Mouse (Mus musculus) right cerebral cortex, postnatal 10 days (tissue): ENCODE results near the gene Lsp1.

ENCODE experiments used
- DNase-seq, 2 experiments: peaks; one replicate each; pipeline ENCODE4 v3.0.0; 2021; ENCODE audit warnings: low spot score in 2 of 2

The Lsp1 gene

DNA sequence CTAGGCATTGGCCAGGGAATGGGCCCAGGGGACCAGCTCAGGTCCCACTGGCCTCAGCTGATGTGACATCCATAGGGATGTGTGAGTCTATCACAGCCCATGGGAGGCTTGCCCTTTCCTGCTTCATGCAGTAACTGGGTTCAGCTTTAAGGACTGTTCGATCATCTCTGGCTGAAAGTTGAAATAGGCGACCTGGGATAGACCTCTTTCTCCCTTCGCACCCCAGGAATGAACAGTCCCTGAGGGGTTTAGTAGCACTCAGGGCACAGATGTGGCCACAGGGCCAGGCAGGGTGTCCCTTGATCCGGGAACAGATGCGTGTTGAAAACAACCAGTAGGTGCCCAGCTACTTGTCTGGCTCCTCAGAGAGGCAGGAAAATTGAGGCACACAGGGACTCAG, 15.7 kb downstream of the Lsp1 start:
- no peak for DNase-seq

DNA sequence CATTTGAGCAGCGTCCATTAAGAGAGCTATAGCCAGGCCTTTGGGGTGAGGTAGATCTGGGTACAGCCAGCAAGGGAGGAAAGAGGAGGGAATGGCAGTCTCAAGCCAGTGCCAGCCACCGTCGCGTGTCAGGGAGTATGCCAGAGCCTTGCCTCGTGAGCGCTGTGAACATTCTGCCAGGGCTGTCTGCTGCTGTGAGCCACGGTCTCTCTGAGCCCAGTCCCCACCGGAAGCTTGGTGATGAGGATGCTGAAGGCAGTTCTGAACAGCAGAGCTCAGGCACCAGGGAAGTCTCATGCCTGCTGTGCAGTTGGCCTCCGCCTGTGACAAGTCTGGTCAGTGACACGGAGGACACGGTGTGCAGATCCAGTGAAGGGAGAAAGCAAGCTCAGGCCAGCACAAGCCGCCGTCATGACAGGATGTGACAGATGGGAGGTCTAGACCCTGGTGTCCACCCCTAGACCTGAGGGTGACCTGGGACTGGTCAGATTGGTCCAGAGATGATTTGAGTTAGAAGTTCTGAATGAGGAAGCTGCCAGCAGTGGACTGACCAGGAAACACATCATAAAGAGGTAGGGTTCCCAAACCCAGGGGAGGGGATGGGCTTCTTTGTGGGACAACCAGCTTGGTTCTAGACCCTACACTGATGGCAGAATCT, 16.3 kb downstream of the Lsp1 start:
- peak; percentile 63 to 66 for DNase-seq

DNA sequence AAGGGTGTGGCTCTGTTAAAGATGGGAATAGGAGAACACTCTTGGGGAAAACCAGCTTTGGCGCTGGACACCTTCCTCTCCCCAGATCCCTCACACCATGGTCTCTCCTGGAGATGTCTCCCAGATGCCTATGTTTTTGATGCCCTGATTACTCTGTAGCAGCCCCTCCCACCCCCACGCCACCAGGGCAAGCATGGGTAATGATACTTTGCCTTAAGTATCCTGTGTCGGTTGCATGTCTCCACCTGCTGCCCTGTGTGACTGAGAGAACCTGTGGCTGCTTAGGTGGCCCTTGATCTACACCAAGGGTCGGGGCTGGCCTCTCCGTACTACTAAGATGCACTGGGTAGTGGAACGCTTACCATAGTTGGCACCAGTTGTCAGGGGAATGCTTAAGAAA, 17.4 kb downstream of the Lsp1 start:
- no peak for DNase-seq

DNA sequence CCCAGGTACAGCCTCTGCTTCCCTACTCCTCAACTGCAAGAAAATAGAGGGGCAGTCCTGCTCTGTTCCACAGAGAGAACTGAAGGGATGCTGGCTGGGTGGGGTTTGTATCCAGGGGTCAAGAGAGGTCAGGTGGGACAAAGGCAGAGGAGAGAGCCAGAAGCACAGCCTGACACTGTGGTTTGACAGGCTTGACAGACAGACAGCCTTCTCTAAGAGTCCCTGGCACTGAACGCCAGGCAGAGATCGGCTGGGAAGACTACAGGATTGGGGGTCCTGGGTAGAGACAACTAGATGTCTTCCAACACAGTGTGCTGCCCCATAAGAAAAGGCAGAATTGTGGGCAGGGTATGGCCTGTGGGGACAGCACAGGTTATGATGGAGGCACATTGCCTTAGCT, 18.0 kb downstream of the Lsp1 start:
- no peak for DNase-seq

DNA sequence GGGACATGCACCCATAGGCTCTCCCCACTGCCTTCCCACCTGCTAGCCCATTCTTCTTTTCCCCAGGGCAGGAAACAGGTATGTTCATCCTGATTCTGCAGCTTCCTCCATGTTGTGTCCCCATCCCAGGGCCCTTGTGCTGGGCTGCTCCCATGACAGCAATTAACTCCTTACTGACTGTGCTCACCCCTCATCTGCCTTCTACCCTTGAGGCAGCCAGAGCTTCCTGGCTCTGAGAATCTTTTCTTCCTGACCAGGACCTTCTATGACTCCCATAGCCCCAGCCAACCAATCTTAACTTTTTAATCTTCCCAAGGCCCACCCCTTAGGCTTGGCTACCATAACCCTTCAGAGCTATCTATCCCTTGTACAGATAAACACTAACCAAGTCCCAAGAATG, 18.7 kb downstream of the Lsp1 start:
- no peak for DNase-seq

DNA sequence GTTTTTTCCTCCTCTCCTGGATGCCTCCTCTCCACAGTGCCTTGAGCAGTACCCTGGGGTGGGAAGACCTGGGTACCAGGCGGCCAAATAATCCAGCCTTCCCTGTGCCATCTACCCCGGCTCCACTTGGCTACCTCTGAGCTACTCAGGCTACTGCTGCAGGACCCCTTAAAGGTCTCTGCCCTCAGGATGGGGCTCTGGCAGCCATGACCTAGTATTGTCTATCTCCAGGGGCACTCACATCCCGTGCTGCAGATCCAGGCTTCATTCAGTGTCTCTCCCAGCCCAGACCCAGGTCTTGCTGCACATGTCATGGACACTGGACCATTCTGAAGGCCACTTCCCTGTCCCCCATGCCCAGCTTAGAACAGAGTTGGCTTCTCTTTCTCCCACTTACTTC, 19.3 kb downstream of the Lsp1 start:
- no peak for DNase-seq

DNA sequence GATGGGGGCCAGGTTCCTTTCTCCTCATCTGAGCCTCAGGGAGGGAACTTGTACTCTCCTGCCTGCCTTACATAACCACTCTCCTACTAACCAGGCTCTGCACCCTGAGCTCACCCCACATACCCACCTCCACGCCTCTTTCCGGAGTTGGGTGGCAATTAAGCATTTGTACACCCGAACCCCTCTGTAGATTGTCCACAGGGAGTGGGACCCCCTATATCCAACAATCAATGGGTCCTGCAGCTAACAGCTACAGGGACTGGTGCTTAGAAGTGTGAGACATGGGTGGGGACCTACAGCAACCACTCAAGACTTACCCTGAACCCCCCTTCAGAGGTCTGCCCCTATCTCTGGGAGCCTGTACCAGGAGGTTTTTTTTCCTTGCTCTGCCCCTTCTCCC, 20.1 kb downstream of the Lsp1 start:
- DNase-seq, result no peak

DNA sequence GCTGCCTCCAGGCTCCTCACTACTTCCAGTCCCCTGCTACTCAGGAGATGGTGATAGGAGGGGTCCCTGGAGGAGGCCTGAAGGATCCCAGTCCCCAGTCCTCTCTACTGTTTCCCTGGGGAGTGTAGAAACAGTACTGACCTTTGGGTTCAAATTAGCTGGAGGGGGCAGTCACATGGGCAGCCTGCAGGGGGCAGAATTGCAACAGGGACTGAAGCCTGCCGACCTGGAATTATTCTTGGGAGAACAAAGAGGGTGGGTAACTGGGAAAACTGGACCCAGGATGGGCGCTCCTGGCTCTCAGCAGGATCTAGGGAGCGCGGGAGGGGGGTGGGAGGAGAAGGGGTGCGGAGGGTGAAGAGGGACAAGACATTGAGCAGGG, 20.6 kb downstream of the Lsp1 start:
- DNase-seq, result no peak

DNA sequence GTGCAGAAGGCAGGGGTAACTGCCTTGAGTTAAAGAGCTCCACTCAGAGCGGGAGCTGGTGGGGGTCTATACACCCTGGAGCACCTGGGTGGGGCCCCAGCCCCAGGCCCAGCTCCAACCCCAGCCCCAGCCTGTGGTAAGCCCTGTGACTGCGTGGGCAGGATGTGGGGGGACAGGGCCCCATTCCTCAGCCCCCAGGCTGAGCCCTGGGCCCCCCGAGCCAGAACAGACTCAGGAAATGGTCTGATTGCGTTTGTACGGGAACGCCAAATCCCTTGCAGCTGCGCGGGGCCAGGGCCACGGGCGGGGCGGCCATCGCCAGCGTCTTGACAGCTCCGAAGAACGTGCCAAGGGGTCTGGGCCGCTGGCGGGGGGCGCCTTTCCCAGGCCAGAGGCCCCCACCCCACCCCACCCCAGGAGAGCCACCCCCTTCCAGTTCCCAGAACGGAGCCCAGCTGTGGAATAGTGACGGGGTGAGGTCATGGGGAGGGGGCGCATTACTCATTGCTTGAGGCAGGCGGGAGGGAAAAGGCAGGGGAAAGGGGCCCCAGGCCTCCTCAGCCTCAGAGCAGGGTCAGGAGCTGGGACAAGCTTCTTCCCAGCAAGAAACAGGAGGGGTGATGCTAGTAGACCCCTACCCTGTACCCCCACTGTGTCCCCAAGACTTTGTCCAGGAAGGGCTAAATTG, 21.1 kb downstream of the Lsp1 start:
- no peak for DNase-seq

DNA sequence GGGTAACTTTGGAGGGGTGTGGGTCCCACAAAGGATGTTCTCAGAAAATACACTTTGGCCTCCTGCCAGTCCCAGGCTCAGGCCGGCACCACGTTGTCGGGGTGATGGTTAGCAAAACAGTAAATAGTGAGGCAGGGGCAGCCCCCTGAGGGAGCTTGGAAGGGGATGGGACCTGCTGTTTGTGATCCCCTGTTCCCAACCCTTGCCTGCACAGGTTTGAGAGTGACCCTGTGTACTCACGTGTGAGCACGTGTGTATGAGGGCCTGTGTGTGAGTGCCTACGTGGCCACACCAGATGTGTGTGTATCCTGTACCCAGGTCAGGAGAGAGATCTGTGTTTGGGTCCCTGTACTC, 21.6 kb downstream of the Lsp1 start:
- DNase-seq, result no peak

DNA sequence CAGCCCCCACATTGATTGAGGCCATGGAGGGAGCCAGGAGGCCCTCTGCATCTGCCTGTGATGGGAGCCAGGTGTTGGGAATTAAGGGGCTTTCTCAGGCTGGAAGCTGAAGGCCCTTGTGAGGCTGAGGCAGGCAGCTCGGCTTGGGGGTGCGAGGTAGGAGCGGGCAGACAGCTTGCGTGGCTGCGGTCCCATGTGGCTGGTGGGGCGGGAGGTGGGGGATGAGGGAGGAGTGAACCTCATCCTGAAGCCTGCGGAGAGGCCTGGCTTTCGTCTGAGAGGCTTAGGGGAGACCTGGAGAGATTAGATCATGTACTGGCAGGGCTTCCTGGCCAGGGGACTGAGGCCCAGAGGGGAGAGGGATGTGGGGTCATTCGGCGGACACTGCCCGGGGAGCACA, 22.5 kb downstream of the Lsp1 start:
- no peak for DNase-seq

DNA sequence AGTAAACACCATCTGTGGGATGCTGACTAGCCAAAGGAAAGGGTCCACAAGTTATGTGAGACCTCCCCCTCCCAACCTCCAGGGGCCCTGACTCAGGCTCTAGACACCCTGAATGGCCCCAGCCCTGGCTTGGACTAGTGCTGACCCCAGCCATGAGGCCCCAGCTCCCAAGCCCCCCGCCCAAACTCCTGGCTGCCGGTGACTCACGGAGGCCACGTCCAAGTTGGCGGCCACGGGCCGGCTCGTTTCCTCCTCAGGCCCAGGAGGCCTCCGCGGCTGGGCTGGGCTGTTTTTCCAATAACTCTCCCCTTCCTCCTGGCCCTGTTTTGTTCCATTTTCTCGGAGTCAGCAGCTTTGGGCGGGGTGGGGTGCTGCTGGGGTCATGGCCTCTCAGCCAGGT, 24.2 kb downstream of the Lsp1 start:
- DNase-seq, result no peak

DNA sequence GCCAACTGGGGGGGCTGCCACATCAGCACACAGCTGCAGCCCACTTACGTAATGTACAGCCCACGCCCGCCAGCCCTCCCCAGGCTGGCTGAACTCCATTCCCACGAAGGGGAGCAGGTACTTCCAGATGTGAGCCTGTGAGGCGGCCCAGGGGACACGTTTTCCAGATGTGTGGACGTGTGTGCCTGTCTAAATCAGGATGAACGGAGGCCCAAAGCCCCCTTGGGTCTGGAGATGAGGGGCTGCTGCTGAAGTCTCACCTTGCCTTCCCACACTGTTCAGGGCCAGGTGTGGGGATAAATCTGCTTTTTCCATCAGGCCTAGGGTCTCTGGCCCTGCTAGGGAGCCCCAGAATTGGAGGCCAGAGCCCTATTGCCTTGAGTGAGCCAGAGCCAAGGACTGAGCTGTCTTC, 26.1 kb downstream of the Lsp1 start:
- no peak for DNase-seq

DNA sequence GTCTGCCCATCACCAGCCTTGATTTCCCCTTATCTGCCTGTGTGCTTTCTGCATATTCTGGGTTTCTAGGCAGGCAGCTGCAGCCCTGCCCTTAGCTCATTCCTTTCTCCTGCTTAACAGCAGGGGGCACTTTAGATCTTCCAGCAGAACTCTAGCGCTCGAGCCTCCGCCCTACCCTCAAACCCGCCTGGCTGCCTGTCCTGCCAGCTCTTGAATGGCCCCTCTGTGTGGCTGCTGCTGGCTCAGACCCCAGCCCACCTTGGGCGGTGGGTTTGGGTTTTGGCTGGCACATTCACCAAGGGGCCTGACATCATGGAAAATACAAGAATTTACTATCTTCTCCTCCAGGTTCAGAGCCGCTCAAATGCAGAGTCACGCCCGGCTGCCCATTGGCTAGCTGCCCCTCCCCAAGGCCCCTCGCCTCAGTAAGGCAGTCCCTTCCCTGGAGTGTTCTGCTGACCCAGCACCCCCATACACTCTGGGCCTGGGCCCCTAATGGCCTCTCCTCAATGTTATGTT, 26.8 kb downstream of the Lsp1 start:
- peak; percentile 65 to 71 for DNase-seq

DNA sequence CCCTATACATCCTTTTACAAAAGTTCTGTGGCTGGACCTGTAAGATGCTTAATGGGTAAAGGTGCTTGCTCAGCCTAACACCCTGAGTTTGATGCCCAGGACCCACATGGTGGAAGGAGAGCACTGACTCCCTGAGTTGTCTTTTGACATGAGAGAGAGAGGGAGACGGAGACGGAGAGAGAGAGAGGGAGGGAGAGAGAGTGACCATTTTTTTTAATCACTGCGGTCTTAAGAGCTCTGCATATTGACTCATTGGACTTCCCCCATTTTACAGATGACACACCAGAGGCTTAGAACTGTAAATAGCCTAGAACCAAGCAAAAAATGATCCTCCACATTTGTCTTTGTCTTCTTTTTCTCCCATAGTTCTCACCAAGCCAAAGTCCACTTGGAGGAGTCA, 27.4 kb downstream of the Lsp1 start:
- no peak for DNase-seq

DNA sequence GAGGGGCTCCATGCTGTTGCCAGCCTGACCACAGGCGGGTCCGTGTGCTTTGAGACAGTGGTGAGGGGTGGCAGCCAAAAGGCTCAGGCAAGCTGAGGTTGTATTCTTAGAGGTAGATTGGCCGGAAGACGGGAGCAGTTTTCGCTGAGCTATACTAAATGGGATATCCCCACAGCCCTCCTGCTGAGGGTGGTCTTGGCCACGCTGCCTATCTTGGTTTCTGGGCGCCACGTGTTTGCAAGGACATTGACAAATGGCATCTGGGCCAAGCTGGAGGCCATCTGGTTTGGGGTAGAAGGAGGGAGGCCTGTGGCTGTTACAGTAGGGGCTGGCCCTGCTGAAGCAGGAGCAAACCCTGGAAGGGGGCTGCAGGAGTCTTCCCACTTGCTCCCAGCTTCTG, 32.9 kb downstream of the Lsp1 start:
- no peak for DNase-seq

DNA sequence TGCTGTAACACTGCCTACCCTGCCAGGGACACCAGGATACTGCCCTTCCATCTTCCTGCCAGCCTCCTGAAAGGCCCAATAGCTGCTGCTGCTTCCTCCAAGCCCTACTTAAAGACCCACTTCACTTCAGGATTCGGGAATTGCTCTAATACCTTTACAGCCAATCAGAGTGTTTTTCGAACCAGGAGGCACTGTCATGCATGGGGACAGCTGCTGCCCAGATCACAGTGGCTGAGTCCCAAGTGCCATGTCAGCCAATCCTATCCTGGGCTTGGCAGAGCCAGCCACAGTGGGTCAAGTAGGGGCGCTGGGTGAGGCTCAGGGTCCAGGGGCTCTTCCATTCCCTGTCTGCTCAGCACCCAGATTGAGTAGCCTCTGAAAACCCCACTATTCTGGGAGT, 35.5 kb downstream of the Lsp1 start:
- no peak for DNase-seq

DNA sequence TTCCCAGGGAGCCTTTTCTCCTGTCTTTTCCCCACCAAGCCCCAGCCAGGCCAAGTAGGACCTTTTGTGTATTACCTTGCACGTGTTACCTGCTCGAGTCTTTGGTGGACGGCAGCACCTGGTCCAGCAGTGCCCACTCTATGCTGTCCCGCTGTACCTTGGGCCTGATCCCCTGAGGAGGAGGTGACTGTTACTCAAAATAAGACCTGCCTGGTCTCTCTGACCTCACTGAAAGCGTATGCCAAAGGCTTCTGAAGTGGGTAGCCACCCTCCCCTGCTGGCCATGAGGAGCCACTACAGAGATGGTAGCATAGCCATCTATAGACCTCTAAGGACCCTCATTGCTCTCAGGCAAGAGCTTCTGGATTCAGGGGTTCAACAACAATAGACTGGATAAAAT, 36.2 kb downstream of the Lsp1 start:
- no peak for DNase-seq

DNA sequence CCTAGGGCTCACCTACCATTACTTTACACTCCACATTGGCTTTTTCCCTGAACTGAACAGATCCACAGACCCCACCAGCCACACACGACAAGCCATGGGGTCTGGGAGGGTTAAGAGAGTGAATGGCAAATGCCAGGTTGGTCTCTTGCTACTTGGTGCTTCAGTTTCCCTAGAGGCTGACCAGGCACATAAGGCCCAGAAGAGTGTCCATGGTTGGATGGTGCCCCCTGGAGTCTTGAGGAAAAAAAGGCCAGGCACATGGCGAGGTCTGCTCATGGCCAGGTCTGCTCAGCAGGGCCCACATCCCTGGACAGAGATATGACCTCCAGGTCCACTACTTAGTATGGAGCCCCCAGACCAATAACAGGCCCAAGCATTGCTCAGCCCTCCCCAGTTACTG, 37.2 kb downstream of the Lsp1 start:
- peak in 1 of 2 experiments; percentile 32 for DNase-seq

DNA sequence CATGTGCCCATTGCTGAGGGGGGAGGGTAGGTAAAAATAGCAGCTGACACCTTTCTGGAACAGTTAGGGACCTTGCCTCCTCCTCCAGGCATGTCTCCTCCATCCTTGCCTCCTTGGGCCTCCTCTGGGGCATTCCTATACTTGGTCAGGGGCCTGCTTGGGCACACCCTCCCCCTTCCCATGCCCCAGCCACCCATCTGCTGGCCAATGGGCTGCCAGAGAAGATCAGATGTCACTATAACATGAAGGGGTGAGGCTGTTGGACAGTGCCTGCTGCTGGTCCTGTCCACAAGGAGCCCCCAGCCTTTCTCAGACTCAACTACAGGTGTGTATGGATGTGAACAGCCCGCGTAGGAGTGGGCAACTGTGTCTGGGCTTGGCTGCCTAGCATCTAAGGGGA, 38.0 kb downstream of the Lsp1 start, which contains the start of gene Tnnt3:
Gene Tnnt3 (plus strand): TSS at position 262 of the 400 bp plus-strand sequence.
- DNase-seq, result no peak

DNA sequence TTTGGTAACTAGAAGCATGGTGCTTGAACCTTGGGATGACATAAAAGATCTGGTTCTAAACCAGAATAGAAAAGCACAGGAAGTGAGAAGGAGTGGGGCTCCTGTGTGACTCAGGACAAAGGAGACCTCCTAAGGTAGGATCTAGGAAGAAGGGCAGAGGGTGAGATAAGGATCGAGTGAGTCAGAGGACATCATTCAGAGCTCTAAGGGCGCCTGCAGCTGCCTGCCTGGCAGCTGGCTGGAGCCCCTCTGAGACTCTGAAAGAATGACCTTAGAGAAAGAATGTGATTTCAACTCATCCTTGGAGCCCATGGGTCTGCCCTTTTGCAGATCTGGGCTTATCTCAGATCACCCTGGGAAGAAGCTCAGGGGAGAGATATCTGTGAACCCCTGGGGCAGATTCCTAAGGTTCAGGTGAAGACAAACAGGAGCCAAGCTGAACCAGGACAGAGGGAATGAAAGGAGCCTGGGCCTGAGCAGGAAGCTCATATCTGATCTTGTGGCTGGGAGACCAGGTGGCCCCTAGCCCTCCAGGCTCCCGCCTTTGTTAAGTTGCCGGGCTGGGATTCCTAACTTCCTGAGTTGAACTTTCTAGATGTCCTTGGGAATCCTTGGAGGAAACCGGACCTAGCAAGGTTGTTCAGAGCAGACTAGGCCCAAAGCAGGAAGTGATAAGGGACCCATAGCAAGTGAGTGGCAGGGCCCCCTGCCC, 38.6 kb downstream of the Lsp1 start:
- no peak for DNase-seq

DNA sequence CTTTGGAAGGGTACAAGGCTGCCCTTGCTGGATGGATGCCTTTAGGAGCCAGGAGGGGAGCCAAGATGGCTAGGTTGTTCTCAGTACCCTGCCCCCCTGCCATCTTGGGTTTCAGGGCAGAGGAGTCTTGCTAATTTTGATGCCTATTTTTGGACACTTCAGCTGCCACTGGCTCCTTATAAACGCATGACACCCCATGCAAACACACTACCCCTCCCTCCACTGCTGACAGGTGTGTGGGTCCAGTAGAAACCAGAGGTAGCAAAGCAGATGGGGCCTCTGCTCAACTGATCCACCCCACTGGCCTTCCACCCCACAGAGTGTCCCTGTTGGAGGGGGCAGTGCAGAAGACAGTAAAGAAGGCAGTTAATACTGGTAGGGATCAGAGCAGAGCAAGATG, 39.4 kb downstream of the Lsp1 start:
- DNase-seq, result no peak

DNA sequence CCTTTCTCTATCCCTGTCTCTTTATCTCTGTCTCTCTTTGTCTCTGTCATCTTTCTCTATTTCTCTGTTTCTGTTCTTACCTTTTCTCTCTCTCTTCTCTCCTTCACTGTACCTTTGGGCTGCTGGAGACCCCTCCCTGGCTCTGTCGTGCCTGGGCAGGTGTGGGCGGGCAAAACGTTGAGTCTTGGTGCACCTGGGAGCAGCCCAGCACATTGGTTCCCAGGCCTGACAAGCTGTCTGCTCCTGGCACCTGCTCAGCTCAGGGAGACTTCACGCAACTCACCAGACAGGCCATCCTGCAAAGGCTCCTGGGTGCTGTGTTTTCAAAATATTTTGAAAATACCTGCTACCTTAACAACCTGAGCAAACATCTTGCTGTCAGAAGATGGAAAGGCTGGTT, 42.6 kb downstream of the Lsp1 start:
- no peak for DNase-seq
